Mouse (Mus musculus) brain, embryonic 14.5 days (tissue): ENCODE measurements around the gene Prorsd1.

Source experiments
- CTCF ChIP-seq: fragments of 200-500 bp; IDR thresholded peaks from 2 replicates; pipeline ENCODE4 v1.5.1; 2012; ENCODE audit warnings: inconsistent platforms, mild to moderate bottlenecking, moderate library complexity, borderline replicate concordance; ENCODE audit not compliant: insufficient read depth, insufficient read length; ENCODE audit errors: extremely low read depth
- POLR2A ChIP-seq: fragments of 200-500 bp; IDR thresholded peaks from 2 replicates; pipeline ENCODE4 v1.6.1; 2012; ENCODE audit warnings: mild to moderate bottlenecking, inconsistent platforms, borderline replicate concordance; ENCODE audit not compliant: poor library complexity, insufficient read depth, insufficient read length, severe bottlenecking; ENCODE audit errors: extremely low read depth

DNA sequence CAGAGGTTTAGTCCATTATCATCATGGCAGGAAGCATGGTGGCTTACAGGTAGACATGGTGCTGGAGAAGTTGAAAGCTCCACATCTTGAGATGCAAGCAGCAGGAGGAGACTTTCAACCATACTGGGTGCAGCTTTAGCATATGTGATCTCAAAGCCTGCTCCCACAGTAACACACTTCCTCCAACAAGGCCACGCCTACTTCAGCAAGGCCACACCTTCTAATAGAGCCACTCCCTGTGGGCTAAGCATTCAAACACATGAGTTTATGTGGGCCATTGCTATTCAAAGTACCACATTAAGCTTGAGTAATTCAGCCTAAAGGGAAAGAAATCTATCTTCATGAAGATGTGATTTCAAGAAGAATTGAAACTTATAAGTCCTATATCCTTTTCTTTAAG is 21.7 kb downstream of the Prorsd1 start:
- TF ChIP-seq CTCF (no peak), POLR2A (no peak)
